Mouse (Mus musculus): ENCODE results near the gene Tmtc2.

DNA sequence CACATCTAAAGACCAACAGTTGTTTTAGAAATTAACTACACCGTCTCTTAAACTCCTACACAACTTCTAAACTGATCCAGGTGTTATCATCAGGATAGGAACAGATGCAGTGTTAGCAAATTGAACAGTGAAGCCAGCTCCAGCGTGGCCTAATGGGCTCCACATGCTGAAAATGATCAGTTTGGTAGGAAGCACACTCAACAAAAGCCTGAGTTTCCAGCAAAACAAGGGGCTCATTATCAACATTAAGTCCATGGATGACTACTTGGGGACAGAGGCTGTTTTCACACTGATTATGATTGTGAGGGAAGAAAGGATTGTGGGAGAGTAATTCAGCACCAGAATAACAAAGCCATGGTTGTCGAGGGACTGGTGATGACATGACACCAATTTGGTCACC lies 143.4 kb downstream of the Tmtc2 start:
- TF ChIP-seq POLR2A (IDR thresholded peaks at IDR 0.05; ENCODE audit: low read depth, low read length) (no peak), CTCF (IDR thresholded peaks at IDR 0.05; ENCODE audit: extremely low read depth, insufficient read length, insufficient replicate concordance, low read depth, low read length) (no peak)

Measured in small intestine, adult 2 months (tissue).